Mouse (Mus musculus) kidney, postnatal 10 days (tissue): ENCODE data around the gene Abhd12.
A peak's percentile ranks its signal among the peaks of the same experiment; 100 is the strongest.
"Not testable (repeated sequence)": the region's sequence is repeated elsewhere in the genome, so short reads cannot be mapped to it uniquely, and the experiment has no call there.

Experiments
- DNase-seq: peaks from one replicate; pipeline ENCODE4 v3.0.0; 2021; ENCODE audit warnings: mixed read lengths

The Abhd12 gene

GRCm38 (mm10) chr2:150904272-150904935 is at the start of gene Abhd12:
TSS of gene Abhd12 (minus strand) at chr2:150904741.
- peak; percentile 99 for DNase-seq

- no peak for DNase-seq
Measured at GRCm38 (mm10) chr2:150951201-150951600, 46.7 kb upstream of the Abhd12 start.

- DNase-seq: no peak
Measured at GRCm38 (mm10) chr2:150950056-150950455, 45.5 kb upstream of the Abhd12 start.

- DNase-seq: no peak
Measured at GRCm38 (mm10) chr2:150949652-150950051, 45.1 kb upstream of the Abhd12 start.

GRCm38 (mm10) chr2:150948786-150949185 is 44.2 kb upstream of the Abhd12 start:
- DNase-seq: peak; percentile 19

GRCm38 (mm10) chr2:150947880-150948611 is 43.5 kb upstream of the Abhd12 start:
- DNase-seq: not testable (repeated sequence)

GRCm38 (mm10) chr2:150947341-150947740 is 42.8 kb upstream of the Abhd12 start:
- DNase-seq: peak; percentile 34

GRCm38 (mm10) chr2:150944017-150944416 is 39.5 kb upstream of the Abhd12 start:
- DNase-seq: no peak

- no peak for DNase-seq
Measured at GRCm38 (mm10) chr2:150934659-150935058, 30.1 kb upstream of the Abhd12 start.

- DNase-seq: no peak
Measured at GRCm38 (mm10) chr2:150933482-150933881, 28.9 kb upstream of the Abhd12 start.

- no peak for DNase-seq
Measured at GRCm38 (mm10) chr2:150930806-150931205, 26.3 kb upstream of the Abhd12 start.

- no peak for DNase-seq
Measured at GRCm38 (mm10) chr2:150929156-150929555, 24.6 kb upstream of the Abhd12 start.

- peak; percentile 37 for DNase-seq
Measured at GRCm38 (mm10) chr2:150927038-150927720, 22.6 kb upstream of the Abhd12 start.

GRCm38 (mm10) chr2:150923505-150923904 is 19.0 kb upstream of the Abhd12 start:
- DNase-seq: no peak

- DNase-seq: no peak
Measured at GRCm38 (mm10) chr2:150923026-150923425, 18.5 kb upstream of the Abhd12 start.

GRCm38 (mm10) chr2:150922165-150922564 is 17.6 kb upstream of the Abhd12 start:
- no peak for DNase-seq

GRCm38 (mm10) chr2:150921697-150922096 is 17.2 kb upstream of the Abhd12 start:
- DNase-seq: no peak

GRCm38 (mm10) chr2:150920543-150920942 is 16.0 kb upstream of the Abhd12 start:
- DNase-seq: no peak

- DNase-seq: no peak
Measured at GRCm38 (mm10) chr2:150918720-150919119, 14.2 kb upstream of the Abhd12 start.

GRCm38 (mm10) chr2:150915786-150916185 is 11.2 kb upstream of the Abhd12 start:
- no peak for DNase-seq

- DNase-seq: no peak
Measured at GRCm38 (mm10) chr2:150914781-150915515, 10.4 kb upstream of the Abhd12 start.

GRCm38 (mm10) chr2:150910295-150910881 is 5.8 kb upstream of the Abhd12 start:
- DNase-seq: no peak
